Mouse (Mus musculus) CH12.LX (cell line): Measurements from ENCODE around the gene Cog3. TPM values are rescaled to one million over a fixed set of nuclear protein-coding genes. Genes with fewer than 3 reads are reported as not detected.

Experiments
- DNase-seq: peaks from one replicate; pipeline ENCODE4 v3.0.0-alpha.2; 2013; ENCODE audit errors: extremely low read depth
- H3K27ac ChIP-seq: 2 replicates; pipeline ENCODE4 v1.5.1; 2012; ENCODE audit warnings: low read depth, mild to moderate bottlenecking, control low read depth, moderate library complexity; ENCODE audit not compliant: insufficient read depth
- H3K27me3 ChIP-seq: replicated peaks from 2 replicates; pipeline ENCODE3; 2012; ENCODE audit warnings: inconsistent platforms
- H3K36me3 ChIP-seq, 2 experiments: replicated peaks in 1 of 2; 2 replicates each; pipeline versions ENCODE3 to v1.6.1; 2012; ENCODE audit warnings: inconsistent platforms in 1 of 2, low read length in 1 of 2, mild to moderate bottlenecking in 1 of 2, mixed read lengths in 1 of 2, moderate library complexity in 1 of 2; ENCODE audit not compliant: control insufficient read depth in 1 of 2, insufficient read depth in 1 of 2
- H3K4me1 ChIP-seq, 2 experiments: 2 replicates each; pipeline ENCODE4 v1.6.1; 2012; ENCODE audit warnings: inconsistent platforms in 1 of 2, moderate library complexity in 1 of 2; ENCODE audit not compliant: insufficient read depth in 2 of 2, control insufficient read depth in 1 of 2
- H3K4me2 ChIP-seq: 2 replicates; pipeline ENCODE4 v1.6.1; 2012; ENCODE audit warnings: low read depth, mild to moderate bottlenecking, control low read depth; ENCODE audit not compliant: poor library complexity, insufficient read depth, severe bottlenecking
- H3K4me3 ChIP-seq, 3 experiments: fragments of 150-350 bp in 1 of 3; sonication (generic) in 1 of 3; replicated peaks in 1 of 3; 2 replicates each; pipeline versions ENCODE3 to v1.5.1; 2011 to 2012; ENCODE audit warnings: low read depth in 2 of 3, low read length in 2 of 3, mild to moderate bottlenecking in 2 of 3, moderate library complexity in 2 of 3, control low read depth in 1 of 3, improper control_type of control experiment in 1 of 3, inconsistent platforms in 1 of 3, mixed read lengths in 1 of 3; ENCODE audit not compliant: poor library complexity in 1 of 3
- H3K79me2 ChIP-seq: replicated peaks from 2 replicates; pipeline ENCODE4 v1.6.1; 2012; ENCODE audit warnings: mild to moderate bottlenecking, moderate library complexity; ENCODE audit not compliant: control insufficient read depth, poor library complexity, insufficient read depth, severe bottlenecking; ENCODE audit errors: extremely low read depth
- H3K9ac ChIP-seq: 2 replicates; pipeline ENCODE4 v1.6.1; 2012; ENCODE audit warnings: low read depth, mild to moderate bottlenecking, control low read depth, moderate library complexity; ENCODE audit not compliant: insufficient read depth
- H3K9me3 ChIP-seq: replicated peaks from 2 replicates; pipeline ENCODE3; 2012; ENCODE audit warnings: low read length, inconsistent platforms, mixed read lengths
- CTCF ChIP-seq, 2 experiments: IDR thresholded peaks in 1 of 2; conservative IDR thresholded peaks in 1 of 2; 2 replicates each; pipeline ENCODE4 v1.5.1; 2011 to 2012; ENCODE audit warnings: low read depth in 2 of 2, low read length in 2 of 2, improper control_type of control experiment in 1 of 2, inconsistent platforms in 1 of 2, mild to moderate bottlenecking in 1 of 2, moderate library complexity in 1 of 2
- ELF1 ChIP-seq: IDR thresholded peaks from 2 replicates; pipeline ENCODE4 v1.6.1; 2014; ENCODE audit warnings: low read depth, mild to moderate bottlenecking, inconsistent platforms, low read length, improper control_type of control experiment
- ETS1 ChIP-seq: conservative IDR thresholded peaks from 2 replicates; pipeline ENCODE4 v1.6.1; 2012; ENCODE audit warnings: low read depth, mild to moderate bottlenecking, inconsistent platforms, low read length, improper control_type of control experiment, moderate library complexity
- IRF4 ChIP-seq: IDR thresholded peaks from 2 replicates; pipeline ENCODE4 v1.6.1; 2014; ENCODE audit warnings: low read depth, mild to moderate bottlenecking, inconsistent platforms, low read length, improper control_type of control experiment
- JUN ChIP-seq: IDR thresholded peaks from 2 replicates; pipeline ENCODE4 v1.6.1; 2011; ENCODE audit warnings: low read depth, mild to moderate bottlenecking, low read length, improper control_type of control experiment, moderate library complexity; ENCODE audit not compliant: insufficient read depth
- JUND ChIP-seq: conservative IDR thresholded peaks from 2 replicates; pipeline ENCODE4 v1.6.1; 2011; ENCODE audit warnings: low read depth, low read length, improper control_type of control experiment
- MAFK ChIP-seq: IDR thresholded peaks from 2 replicates; pipeline ENCODE4 v1.6.1; 2011; ENCODE audit warnings: low read length, improper control_type of control experiment; ENCODE audit not compliant: insufficient replicate concordance
- MAX ChIP-seq: IDR thresholded peaks from 2 replicates; pipeline ENCODE4 v1.6.1; 2011; ENCODE audit warnings: low read length, improper control_type of control experiment
- NRF1 ChIP-seq: IDR thresholded peaks from 2 replicates; pipeline ENCODE4 v1.6.1; 2014; ENCODE audit warnings: low read depth, mild to moderate bottlenecking, inconsistent platforms, low read length, improper control_type of control experiment, moderate library complexity
- PAX5 ChIP-seq: IDR thresholded peaks from 2 replicates; pipeline ENCODE4 v1.6.1; 2012; ENCODE audit warnings: low read length, inconsistent platforms, mixed read lengths
- POLR2A ChIP-seq: IDR thresholded peaks from 2 replicates; pipeline ENCODE4 v1.6.1; 2011; ENCODE audit warnings: low read depth, mild to moderate bottlenecking, improper control_type of control experiment, low read length
- RAD21 ChIP-seq: IDR thresholded peaks from 2 replicates; pipeline ENCODE4 v1.6.1; 2011; ENCODE audit warnings: low read depth, mild to moderate bottlenecking, low read length, improper control_type of control experiment, moderate library complexity
- SIN3A ChIP-seq: IDR thresholded peaks from 2 replicates; pipeline ENCODE4 v1.6.1; 2012; ENCODE audit warnings: low read length, improper control_type of control experiment, inconsistent platforms
- SMC3 ChIP-seq: IDR thresholded peaks from 2 replicates; pipeline ENCODE4 v1.6.1; 2011; ENCODE audit warnings: low read depth, low read length, improper control_type of control experiment
- TBP ChIP-seq: conservative IDR thresholded peaks from 2 replicates; pipeline ENCODE4 v1.6.1; 2011; ENCODE audit warnings: low read depth, low read length, improper control_type of control experiment
- TCF12 ChIP-seq: IDR thresholded peaks from 2 replicates; pipeline ENCODE4 v1.6.1; 2014; ENCODE audit warnings: low read depth, mild to moderate bottlenecking, inconsistent platforms, low read length, improper control_type of control experiment
- UBTF ChIP-seq: IDR thresholded peaks from 2 replicates; pipeline ENCODE4 v1.6.1; 2012; ENCODE audit warnings: low read depth, mild to moderate bottlenecking, inconsistent platforms, low read length, improper control_type of control experiment, moderate library complexity
- USF2 ChIP-seq: conservative IDR thresholded peaks from 2 replicates; pipeline ENCODE4 v1.6.1; 2011; ENCODE audit warnings: low read depth, low read length, improper control_type of control experiment
- ZMIZ1 ChIP-seq: IDR thresholded peaks from 2 replicates; pipeline ENCODE4 v1.6.1; 2012; ENCODE audit warnings: low read depth, mild to moderate bottlenecking, inconsistent platforms, low read length, improper control_type of control experiment
- ZNF384 ChIP-seq: IDR thresholded peaks from 2 replicates; pipeline ENCODE4 v1.6.1; 2012; ENCODE audit warnings: low read depth, low read length, improper control_type of control experiment, inconsistent platforms
- dilution Hi-C: fragments of 300-500 bp; cut with MboI; formaldehyde crosslinking; loops from 2 replicates; pipeline ENCODE4 v1.14.3; 2020; ENCODE audit warnings: low sequenced_read_pairs; ENCODE audit not compliant: extremely low pct_unique_long_range_greater_than_20kb, extremely low pct_ligation_motif_present
- in situ Hi-C: fragments of 300-500 bp; cut with MboI; formaldehyde crosslinking; loops from 3 replicates; pipeline ENCODE4 v1.14.3; 2019; ENCODE audit warnings: low sequenced_read_pairs, low pct_ligation_motif_present, low pct_unique_long_range_greater_than_20kb, mixed read lengths
- polyA plus RNA-seq: library from polyadenylated mRNA; unstranded; fragments of >175 nt; gene quantifications from 2 replicates; pipeline ENCODE4 v1.2.1, GENCODE M21; 2012; ENCODE audit warnings: low read depth; ENCODE audit not compliant: insufficient read length
- total RNA-seq, 2 experiments: library from RNA; depleted of rRNA; stranded (reverse); fragments of 300-350 nt in 1 of 2; fragments of >200 nt in 1 of 2; gene quantifications; 2 replicates each; pipeline ENCODE4 v1.2.3; 2012 to 2014

The Cog3 gene
- total and polyA plus RNA-seq, 3 experiments, result 13.6 to 21.0 (median 15.3) TPM

- H3K9ac ChIP-seq, result no peak overlapping the region
- H3K27ac ChIP-seq, result no peak overlapping the region
- H3K9me3 ChIP-seq, result no peaks in the 10 kb centered on the region
- dilution Hi-C loops (no loop called here), in situ Hi-C loops (no loop called here)
- H3K4me2 ChIP-seq, result no peak overlapping the region
- H3K4me3 ChIP-seq, result no peak overlapping the region
- peaks cover 13% of the 10 kb centered on the region for H3K27me3 ChIP-seq
- TF ChIP-seq SIN3A, result no peak
- TF ChIP-seq NRF1, result no peak
- TF ChIP-seq USF2, result no peak
- TF ChIP-seq TBP, result no peak
- TF ChIP-seq MAX, result no peak
- no peak for TF ChIP-seq ZNF384
- no peak for TF ChIP-seq JUN
- no peak for TF ChIP-seq MAFK
- TF ChIP-seq PAX5, result no peak
- no peak for TF ChIP-seq ELF1
- TF ChIP-seq UBTF, result no peak
- TF ChIP-seq POLR2A, result no peak
- no peak for TF ChIP-seq TCF12
- no peak for TF ChIP-seq JUND
- TF ChIP-seq ZMIZ1, result no peak
- TF ChIP-seq CTCF (conservative IDR thresholded peaks at IDR 0.05 in 1 of 2, IDR thresholded peaks at IDR 0.05 in 1 of 2; ENCODE audit: low read depth in 2 of 2, low read length in 2 of 2), result no peak
- no peak for TF ChIP-seq IRF4
- no peaks in the 10 kb centered on the region for H3K4me1 ChIP-seq
- no peaks in the 10 kb centered on the region for H3K79me2 ChIP-seq
- no peaks in the 10 kb centered on the region for H3K36me3 ChIP-seq
- no peak for DNase-seq
Measured at GRCm38 (mm10) chr14:75793110-75793509, 38.8 kb upstream of the Cog3 start.

GRCm38 (mm10) chr14:75791372-75791771, 37.1 kb upstream of the Cog3 start:
- in situ Hi-C loops (no loop called here), dilution Hi-C loops (no loop called here)
- no peaks in the 10 kb centered on the region for H3K79me2 ChIP-seq
- no peak overlapping the region for H3K4me3 ChIP-seq
- DNase-seq, result no peak
- H3K9ac ChIP-seq, result no peak overlapping the region
- H3K27ac ChIP-seq, result no peak overlapping the region
- H3K27me3 ChIP-seq, result peaks cover 9% of the 10 kb centered on the region
- H3K4me2 ChIP-seq, result no peak overlapping the region
- H3K36me3 ChIP-seq, result no peaks in the 10 kb centered on the region
- no peaks in the 10 kb centered on the region for H3K9me3 ChIP-seq
- peaks cover 0 to under 1% of the 10 kb centered on the region in 2 experiments; a peak in 1 of 4 replicates for H3K4me1 ChIP-seq
- TF ChIP-seq CTCF (conservative IDR thresholded peaks at IDR 0.05 in 1 of 2, IDR thresholded peaks at IDR 0.05 in 1 of 2; ENCODE audit: low read depth in 2 of 2, low read length in 2 of 2), result no peak
- no peak for TF ChIP-seq RAD21
- no peak for TF ChIP-seq SMC3
- no peak for TF ChIP-seq MAX
- no peak for TF ChIP-seq ETS1
